8 mouse cellular contexts compared by ENCODE assay signal in the genomic region with DNA sequence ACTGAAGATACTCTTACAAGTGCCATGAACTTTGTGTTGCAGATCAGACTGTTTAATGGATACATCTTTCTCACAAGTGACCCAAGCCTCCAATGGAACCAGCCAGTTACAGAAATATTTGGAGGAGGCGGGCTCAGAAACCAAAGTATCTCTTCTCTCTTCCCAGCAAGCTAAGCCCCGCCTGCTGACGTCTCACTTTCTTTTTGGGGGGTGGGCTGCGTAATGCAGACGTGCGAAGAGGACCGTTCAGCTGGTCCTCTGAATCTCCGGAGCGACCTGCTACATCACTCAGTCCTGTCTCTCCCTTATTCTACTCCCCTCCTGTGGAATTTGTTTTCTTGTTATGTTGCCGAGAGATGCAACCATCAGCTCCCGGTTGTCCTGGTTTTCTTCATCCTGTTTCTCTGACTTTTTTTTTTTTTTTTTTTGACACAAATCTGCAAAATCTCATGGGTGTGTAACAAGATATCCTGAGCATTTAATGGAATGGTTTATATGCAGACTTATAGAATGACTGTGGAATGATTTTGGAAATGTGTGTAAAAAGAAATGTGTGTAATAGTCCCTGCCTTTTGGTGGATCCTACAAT. TPM values are rescaled to one million over a fixed set of nuclear protein-coding genes. Genes with fewer than 3 reads are reported as not detected.
DNase-seq lines count a peak whose midpoint lies in the region; ATAC-seq and TF ChIP-seq lines count a peak whose summit lies in the region.

No protein-coding gene starts in this region.

- ATAC-seq in CD4-positive, CD25-positive, alpha-beta regulatory T cell, adult 4 months, result no peak
- peak; percentile 69 for ATAC-seq in frontal cortex, adult (ENCODE audit: low TSS enrichment)
- peak; percentile 75 for ATAC-seq in hindbrain, embryonic 16.5 days

- H3K36me3 ChIP-seq in hindbrain, embryonic 16.5 days (ENCODE audit: control insufficient read depth, insufficient read depth, low read length), result no peaks in the 10 kb centered on the region

- 1% methylated on average over 11 of the region's 11 CpGs for WGBS in hindbrain, embryonic 16.5 days

- no peaks in the 10 kb centered on the region for H3K9me3 ChIP-seq in hindbrain, embryonic 16.5 days (ENCODE audit: control insufficient read depth, low read length)

- H3K4me2 ChIP-seq in hindbrain, embryonic 16.5 days (ENCODE audit: low read length), result peak overlapping the region; percentile 54

- DNase-seq in CD4-positive, CD25-positive, alpha-beta regulatory T cell, adult 2 months (ENCODE audit: low read depth, low spot score), result peak; percentile 72
- peak; percentile 87 for DNase-seq in cerebellum, adult 8-10 months
- peak; percentile 81 to 83 for DNase-seq in left cerebral cortex, adult 2 months (ENCODE audit: extremely low spot score in 1 of 2, low spot score in 2 of 2)
- peak; percentile 63 for DNase-seq in lung, postnatal 36 days
- peak; percentile 85 for DNase-seq in right cerebral cortex, postnatal 25 days

- TF ChIP-seq CTCF in left cerebral cortex, adult 2 months (IDR thresholded peaks at IDR 0.05), result no peak

- peaks cover 5% of the 10 kb centered on the region; the same call in 1 of the 2 replicates for H3K4me1 ChIP-seq in hindbrain, embryonic 16.5 days (ENCODE audit: control insufficient read depth, insufficient read depth, low read depth, low read length)

- H3K9ac ChIP-seq in hindbrain, embryonic 16.5 days (ENCODE audit: low read depth, low read length), result peak overlapping the region; percentile 59; the same call in 1 of the 2 replicates

- intact Hi-C loops in left cerebral cortex, adult 2 months (cut with DNase I), result loop anchor here (1.0 kb wide), 1 partner anchor 19 kb away; no protein-coding TSS in a partner anchor

- H3K27me3 ChIP-seq in hindbrain, embryonic 16.5 days (replicated peaks; ENCODE audit: control insufficient read depth, insufficient read depth, low read length), result no peaks in the 10 kb centered on the region

- peak overlapping the region; percentile 69; the same call in 1 of the 2 replicates for H3K27ac ChIP-seq in hindbrain, embryonic 16.5 days (ENCODE audit: low read depth, low read length)
- peak overlapping the region; percentile 91 for H3K27ac ChIP-seq in left cerebral cortex, adult 2 months

- H3K4me3 ChIP-seq in hindbrain, embryonic 16.5 days (ENCODE audit: low read length), result peak overlapping the region; percentile 47
- peak overlapping the region; percentile 51 for H3K4me3 ChIP-seq in left cerebral cortex, adult 2 months

RNA-seq across cellular contexts. Expression of gene Slc2a3, which starts 40.3 kb away (rescaled TPM):
- polyA plus RNA-seq in CD4-positive, CD25-positive, alpha-beta regulatory T cell, adult 4 months (2017; shearing (Covaris generic)), result 100 to 1,000 TPM; 103 to 138 TPM
- polyA plus RNA-seq in hindbrain, embryonic 16.5 days (2015; fragmentation: Nextera tagmentation; extraction: Ambion mirVana), result 57.0 and 57.4 TPM in 2 replicates
- total RNA-seq in left cerebral cortex, adult 2 months (2021), result 100 to 1,000 TPM; 111 to 128 TPM

RNA-seq across cellular contexts. Expression of gene Nanog, which starts 53.8 kb away (rescaled TPM):
- polyA plus RNA-seq in CD4-positive, CD25-positive, alpha-beta regulatory T cell, adult 4 months (2017; shearing (Covaris generic)), result under 1 TPM in 1 of 2 experiments, not detected in 1; 0.22 TPM
- 0.08 and 0.25 TPM in 2 replicates for polyA plus RNA-seq in hindbrain, embryonic 16.5 days (2015; fragmentation: Nextera tagmentation; extraction: Ambion mirVana)
- not detected for total RNA-seq in left cerebral cortex, adult 2 months (2021)

RNA-seq across cellular contexts. Expression of gene Foxj2, which starts 58.6 kb away (rescaled TPM):
- 1 to 10 TPM; 8.5 to 9.2 TPM for polyA plus RNA-seq in CD4-positive, CD25-positive, alpha-beta regulatory T cell, adult 4 months (2017; shearing (Covaris generic))
- polyA plus RNA-seq in hindbrain, embryonic 16.5 days (2015; fragmentation: Nextera tagmentation; extraction: Ambion mirVana), result 6.7 and 8.3 TPM in 2 replicates
- total RNA-seq in left cerebral cortex, adult 2 months (2021), result 10 to 100 TPM; 28.4 to 29.2 TPM
